Mouse (Mus musculus) mesoderm, embryonic 11.5 days (tissue): ENCODE measurements around the gene Adcy4.

Experiments
- DNase-seq: peaks from one replicate; pipeline ENCODE4 v3.0.0-alpha.2; 2012; ENCODE audit warnings: low read depth, low spot score

The Adcy4 gene

DNA sequence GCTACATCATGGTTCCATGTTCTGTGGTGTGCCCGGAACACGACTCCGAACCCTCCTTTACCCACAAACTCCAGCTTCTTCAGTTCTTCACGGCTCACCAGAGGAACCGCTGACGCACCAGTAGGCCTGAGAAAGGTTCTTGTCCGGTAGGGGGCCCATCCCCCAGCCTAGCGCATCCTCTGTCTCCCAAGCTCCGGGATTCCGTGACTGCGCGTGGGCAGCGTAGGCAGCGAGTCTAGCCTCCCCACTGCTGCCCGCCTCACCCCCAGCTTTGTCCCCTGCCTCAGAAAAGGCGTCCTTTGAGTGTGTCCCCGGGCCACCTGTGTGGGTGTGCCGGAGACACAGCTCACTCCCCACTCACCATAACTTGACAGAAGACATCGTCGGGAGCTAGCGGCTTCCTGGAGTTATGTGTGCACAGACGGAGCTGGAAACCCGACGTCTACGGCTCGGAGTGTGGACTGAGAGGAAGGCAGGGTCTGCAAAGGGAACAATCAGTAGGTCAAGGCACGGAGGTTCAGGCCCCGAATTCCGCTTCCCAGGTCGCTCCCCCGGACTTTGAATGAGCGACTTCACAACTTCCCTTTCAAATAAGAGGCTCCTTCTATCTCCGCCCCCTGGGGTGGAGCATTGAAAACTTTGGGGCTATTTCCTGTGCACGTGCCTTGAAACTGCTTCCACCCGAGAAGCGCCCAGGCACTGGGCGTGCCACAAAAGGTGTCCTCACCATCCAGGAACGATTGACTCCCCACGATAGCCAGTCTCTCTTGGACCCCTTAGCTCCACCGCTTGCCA, 4.6 kb upstream of the Adcy4 start, which contains the start of gene Ripk3:
Gene Ripk3 (minus strand): TSS at position 610 of the 795 bp plus-strand sequence.
- peak; percentile 21 for DNase-seq

DNA sequence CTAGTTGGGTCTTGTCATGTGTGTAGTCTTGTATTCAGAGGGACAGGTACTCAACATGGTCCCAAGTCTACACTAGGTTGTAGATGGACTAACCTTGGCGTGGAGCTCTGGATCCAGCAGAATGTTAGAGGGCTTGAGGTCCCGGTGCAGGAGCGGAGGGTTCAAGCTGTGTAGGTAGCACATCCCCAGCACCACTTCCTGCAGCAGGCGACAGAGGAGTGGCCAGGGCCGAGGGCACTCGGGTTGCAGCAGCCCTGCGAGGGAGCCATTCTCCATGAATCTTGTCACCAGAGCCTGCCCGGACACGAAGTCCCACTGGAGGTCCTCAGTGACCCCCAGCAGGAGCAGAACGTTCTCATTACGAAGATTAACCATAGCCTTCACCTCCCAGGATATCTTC, 3.8 kb upstream of the Adcy4 start:
- no peak for DNase-seq

DNA sequence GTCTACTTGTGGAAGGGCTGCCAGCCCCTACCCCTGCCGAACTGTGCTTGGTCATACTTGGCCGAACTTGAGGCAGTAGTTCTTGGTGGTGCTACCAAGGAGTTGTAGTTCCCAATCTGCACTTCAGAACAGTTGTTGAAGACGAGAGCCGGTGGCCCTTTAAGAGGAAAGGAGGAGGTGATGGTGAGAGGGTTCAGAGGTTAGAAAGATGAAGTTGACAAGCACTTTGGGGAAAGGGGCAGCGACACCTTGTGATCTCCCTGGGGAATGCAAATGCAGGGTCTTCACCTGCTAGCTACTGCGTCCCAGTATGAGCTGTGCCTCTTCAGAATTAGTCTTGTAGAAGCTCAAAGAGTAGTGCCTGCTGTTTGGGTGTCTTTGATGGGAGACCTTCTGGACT, 1.3 kb upstream of the Adcy4 start:
- no peak for DNase-seq

DNA sequence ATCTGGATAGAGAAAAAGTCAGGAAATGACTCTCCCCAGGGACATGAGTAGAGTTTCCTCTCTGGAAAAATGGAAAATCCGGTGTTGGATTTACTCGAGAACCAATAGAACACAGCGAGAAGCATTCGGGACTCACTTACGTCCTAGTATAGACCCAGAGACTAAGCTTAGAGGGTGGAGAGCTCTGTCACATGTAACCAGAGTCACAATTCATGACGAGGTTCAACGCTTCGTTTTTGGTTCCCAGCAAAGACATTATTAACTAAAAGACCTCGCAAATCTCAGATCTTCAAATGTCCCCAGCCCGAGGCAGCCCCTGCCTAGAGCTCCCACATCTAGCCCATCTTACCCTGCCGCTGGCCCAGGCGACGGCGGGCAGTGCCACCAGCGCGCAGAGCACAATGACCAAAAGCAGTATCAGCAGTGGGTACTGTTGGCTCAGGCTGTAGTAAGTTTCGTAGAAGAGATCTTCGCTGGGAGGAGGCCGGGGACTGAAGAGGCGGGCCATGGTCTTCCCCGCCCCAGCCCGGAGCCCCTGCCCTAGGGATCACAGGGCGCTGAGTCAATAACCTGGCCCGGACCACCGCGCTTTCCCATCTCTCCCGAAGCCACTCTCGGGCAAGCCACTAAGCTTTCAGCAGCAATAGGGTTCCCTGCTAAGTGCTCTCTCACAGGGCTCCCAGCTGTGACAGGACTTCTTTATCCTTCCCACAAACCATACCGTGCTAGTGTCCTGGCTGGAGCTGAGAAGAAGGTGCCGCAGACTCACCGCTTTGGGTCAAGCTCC, 531 bp downstream of the Adcy4 start:
- DNase-seq = peak; percentile 70

DNA sequence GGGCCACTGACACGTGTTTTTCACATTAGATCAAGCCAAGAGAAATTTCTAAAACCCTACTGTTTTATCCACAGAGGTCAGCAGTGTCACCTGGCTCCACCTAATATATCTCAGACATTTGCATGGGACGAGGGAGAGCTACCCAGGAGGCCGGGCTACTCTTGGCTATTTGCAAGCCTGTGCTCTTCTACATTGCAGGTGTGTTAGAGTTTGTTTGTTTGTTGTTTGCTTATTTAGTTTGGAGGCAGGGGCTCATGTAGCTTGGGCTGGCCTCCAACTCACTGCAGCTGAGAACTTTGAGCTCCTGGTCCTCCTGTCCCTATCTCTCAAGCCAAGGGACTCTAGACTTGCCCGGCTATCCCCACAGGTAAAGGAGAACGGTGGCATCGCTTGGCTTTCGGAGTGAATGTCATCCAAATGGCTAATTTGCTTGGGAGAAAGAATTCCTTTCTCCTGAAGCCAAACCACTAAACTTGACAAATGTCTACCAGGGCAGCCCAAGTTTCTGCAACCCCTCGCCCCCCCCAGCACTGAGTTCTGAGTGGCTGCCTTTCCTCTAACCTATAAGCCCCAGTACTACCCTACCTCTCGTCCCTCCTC, 1.4 kb downstream of the Adcy4 start:
- DNase-seq = no peak

DNA sequence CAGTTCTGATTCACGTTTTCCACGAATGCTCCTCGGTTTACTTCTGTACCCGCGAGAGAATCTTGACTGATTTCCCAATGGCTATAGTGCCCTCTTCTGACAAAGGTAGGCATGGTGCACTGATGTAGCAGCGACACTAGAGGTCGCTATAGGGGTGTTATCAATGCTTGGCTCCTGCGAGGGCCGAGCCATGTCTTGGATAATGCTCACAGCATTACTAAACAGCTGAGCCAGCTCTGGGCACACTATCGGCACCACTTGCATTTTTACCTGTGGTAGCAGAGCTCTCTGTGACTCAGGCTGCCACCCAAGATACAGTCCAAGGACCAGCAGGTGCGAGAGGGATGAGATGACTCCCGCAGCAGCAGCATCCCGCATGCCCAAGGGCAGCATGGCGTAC, 2.6 kb downstream of the Adcy4 start:
- DNase-seq = peak; percentile 87

DNA sequence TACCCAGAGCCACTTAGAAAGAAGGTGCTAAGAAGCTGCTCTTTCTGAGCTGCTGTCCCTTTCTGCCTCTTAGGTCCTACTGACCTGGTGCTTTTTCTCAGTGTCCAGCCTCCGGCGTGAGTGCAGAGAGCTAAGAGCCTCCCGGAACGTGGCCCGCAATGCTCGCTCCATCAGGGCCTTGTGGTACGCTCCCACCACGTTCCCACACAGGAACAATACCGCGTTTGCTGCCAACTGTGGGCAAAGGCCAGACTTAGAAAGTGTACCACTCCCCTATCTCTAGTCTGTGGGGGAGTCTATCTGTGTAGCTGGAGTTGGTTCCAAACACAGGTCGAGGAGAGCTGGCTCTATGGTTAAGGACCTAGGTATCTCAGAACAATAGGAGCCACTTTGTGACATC, 3.2 kb downstream of the Adcy4 start:
- DNase-seq = no peak

DNA sequence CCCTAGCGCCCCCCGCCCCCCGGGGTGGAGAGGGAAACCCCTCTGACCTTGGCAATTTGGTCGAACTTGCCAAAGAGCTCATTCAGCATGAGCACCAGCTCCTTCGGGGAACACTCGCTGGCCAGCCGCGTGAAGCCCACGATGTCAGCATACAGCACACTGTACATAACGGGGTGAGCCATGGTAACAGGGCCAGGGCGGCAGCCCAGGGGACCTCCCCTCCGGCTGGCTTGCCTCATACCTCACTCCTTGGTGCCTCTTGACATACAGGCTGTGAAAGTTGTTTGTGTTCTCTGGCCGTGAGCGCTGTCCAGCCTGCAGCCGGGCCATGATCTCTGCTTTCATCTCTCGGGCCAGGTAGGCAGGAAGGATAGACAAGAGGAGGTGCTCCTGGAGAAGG, 4.2 kb downstream of the Adcy4 start:
- no peak for DNase-seq

DNA sequence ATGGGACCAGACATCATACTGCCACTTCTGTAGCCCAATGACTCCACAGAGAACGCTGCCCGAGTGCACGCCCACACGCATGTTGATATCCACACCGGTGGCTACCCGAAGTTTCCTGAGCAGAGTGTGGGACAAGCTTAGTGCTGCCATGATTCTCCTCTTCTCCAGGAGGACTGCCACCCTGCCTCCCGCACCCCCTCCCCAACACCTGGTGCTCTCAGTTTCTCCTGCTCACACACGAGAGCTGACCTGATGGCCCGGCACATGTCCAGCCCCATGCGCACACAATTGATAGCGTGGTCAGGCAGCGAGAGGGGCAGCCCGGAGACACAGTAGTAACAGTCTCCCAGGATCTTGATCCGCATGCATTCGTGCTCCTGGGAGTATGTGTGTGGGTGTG, 5.2 kb downstream of the Adcy4 start:
- DNase-seq = no peak

DNA sequence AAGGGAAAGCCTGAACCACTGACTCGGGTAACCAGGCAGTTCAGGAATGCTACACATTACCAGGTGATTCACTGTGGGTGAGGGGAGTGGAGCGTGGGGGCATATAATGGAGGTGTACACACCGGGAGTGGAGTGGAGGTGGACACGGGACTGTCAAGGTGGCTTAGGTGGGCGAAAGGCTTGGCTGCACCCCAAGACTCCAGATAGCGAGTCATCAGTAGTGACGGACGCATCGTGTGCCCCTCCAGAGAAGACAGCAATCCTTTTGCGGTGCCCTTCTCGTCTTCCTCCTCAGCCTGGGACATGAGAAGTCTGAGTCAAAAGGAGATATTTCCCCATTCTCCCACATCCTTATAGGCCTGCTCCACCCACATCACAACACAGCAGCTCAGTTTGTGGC, 6.1 kb downstream of the Adcy4 start:
- no peak for DNase-seq

DNA sequence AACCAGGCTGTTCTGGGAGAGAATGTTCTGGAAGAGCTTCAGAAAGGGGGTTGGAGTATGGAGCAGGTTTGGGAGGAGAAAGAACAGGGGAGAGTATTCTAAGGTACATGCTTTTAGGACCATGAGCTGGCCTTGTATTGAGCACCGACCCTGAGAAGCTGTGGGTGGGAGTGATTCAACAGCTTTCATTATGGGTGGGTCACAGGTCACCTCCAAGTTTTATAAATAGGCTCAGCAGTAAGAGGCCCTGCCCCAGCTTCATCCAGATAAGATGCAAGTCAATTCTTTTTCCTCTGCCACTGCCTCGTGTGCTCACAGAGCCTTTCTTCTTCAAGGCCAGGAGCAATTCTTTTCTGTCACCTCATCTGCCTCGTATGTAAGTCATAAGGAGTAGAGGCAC, 6.7 kb downstream of the Adcy4 start:
- no peak for DNase-seq

DNA sequence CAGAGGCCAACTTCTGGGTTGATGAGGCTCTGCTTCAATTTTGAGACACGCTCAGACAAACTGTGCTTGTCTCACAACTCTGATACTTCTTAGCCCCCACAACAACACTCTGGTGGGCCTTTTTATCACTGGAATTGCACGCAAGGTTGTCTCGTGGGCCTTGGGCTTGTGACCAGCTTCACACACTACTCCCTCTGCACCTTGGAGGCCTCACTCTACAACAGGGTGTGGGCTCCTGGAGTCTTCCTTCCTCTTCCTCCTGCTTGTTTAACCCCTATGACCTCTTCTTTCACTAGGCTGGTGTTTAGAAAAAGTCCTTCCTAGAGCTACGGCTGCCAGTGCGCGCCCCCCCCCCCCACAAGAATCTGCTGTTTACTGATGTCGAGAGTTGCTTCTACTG, 7.2 kb downstream of the Adcy4 start:
- no peak for DNase-seq

DNA sequence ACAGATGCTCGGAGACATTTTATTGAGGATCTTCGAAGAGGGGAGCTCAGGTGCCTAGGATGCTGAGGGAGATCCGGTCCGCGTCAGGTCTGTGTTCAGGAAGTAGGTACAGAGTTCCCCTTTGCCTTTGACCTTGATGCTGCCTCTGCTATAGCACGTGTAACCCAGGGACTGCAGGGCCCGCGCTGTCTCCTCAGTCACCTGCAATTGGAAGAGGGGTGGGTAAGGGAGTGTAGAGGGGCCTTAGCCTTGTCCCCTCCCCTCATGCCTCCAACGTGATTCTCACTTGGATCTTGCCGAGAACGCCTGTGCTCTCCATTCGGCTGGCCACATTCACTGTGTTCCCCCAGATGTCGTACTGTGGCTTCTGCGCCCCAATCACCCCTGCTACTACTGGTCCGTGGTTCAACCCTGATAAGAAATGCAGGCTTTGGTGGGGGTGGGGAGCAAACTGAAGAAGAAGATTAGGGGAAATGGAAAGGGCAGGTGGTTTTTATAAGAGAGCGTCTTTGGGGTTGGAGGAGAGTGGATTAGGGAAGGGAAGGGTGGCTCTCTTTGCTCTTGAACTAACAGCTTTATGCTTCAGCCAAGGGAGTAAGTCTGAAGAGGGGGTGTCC, 14.7 kb downstream of the Adcy4 start:
- no peak for DNase-seq

DNA sequence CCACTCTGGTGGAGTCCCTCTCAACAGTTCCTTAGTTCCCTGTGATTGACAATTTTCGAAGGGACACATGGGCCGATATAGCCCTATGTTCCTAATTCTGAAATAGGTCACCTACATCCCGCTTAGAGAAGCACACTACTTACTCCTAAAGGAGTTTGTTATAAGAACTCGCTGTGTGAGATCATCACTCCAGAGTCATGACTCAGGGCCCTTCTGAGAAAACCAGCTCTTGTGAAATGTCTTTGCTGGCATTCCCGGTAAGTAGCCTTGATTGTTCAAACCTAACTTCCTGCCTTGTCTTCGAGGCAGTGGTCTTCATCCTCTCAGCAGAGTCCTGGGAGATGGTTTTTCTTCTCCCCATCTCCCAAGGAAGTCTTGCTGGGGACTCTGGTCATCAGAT, 15.3 kb downstream of the Adcy4 start:
- DNase-seq = no peak

DNA sequence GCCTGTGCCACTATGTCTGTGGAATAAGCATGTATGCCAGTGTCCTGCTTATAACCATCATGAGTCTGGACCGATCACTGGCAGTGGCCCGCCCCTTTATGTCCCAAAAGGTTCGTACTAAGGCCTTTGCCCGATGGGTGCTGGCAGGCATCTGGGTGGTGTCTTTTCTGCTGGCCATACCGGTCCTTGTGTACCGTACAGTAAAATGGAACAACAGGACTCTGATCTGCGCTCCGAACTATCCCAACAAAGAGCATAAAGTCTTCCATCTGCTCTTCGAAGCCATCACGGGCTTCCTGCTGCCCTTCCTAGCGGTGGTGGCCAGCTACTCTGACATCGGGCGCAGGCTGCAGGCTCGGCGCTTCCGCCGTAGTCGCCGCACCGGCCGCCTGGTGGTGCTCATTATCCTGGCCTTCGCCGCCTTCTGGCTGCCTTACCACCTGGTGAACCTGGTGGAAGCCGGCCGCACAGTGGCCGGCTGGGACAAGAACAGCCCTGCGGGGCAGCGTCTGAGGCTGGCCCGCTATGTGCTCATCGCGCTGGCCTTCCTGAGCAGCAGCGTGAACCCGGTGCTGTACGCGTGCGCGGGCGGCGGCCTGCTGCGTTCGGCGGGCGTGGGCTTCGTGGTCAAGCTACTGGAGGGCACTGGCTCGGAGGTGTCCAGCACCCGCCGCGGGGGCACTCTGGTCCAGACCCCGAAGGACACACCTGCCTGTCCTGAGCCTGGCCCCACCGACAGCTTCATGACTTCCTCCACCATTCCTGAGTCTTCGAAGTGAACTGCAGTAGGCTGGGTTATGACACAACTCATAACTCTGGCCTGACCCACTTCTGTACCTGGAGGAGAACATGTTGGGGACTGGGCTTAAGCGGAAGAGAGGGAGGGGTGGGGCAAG, 16.1 kb downstream of the Adcy4 start:
- peak; percentile 69 for DNase-seq

DNA sequence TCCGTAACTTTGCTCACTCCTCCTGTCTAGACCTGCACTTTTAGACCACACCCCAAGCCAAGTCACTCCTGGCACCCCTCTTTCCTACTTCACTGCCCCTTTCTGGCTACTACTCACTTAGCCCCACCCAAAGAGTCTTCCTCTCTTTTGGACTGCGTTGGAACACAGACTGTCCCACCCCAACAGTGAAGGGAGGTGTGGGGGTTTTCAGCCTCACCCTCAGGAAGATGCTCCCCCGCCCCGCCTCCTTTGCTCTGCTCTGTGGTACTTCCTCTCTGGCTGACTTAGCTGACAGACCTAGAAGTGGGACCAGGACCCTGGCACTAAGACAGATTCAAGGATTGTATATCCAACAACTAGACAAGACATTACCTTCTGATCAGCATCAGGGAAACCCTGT, 18.2 kb downstream of the Adcy4 start, which contains the start of gene Ltb4r1:
Gene Ltb4r1 (plus strand): TSS at position 267 of the 400 bp plus-strand sequence.
- no peak for DNase-seq

DNA sequence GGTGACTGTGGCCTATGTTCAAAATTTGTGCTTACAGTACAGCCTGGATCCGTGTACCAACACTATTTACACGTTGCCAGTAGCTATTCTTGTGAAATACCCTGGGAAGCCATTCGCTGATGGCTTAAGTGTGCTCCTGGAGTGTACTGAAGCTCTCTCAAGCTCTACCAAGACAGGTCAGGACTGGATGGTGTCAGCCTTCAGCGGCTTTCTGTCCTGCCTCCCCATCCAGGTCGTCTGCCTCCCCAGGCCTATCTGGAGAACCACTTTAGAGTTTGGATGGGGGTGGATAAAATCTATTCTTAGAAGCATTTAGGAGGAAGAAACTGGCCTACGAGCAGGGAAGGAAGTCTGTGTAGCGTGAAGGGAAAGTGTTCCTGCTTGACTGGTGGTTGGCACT, 20.7 kb downstream of the Adcy4 start:
- no peak for DNase-seq

DNA sequence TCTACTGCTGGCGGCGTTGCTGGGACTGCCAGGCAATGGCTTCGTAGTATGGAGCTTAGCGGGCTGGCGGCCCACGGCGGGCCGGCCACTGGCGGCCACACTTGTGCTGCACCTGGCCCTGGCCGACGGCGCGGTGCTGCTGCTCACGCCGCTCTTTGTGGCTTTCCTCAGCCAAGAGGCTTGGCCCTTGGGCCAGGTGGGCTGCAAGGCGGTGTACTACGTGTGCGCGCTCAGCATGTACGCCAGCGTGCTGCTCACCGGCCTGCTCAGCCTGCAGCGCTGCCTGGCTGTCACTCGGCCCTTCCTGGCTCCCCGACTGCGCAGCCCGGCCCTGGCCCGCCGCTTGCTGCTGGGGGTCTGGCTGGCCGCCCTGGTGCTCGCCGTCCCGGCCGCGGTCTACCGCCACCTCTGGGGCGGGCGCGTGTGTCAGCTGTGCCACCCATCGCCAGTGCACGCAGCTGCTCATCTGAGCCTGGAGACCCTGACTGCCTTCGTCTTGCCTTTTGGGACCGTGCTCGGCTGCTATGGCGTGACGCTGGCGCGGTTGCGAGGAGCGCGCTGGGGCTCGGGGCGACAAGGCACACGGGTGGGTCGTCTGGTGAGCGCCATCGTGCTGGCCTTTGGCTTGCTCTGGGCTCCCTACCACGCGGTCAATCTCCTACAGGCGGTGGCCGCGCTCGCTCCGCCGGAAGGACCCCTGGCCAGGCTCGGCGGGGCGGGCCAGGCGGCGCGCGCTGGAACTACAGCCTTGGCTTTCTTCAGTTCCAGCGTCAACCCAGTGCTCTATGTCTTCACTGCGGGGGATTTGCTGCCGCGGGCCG, 21.7 kb downstream of the Adcy4 start:
- DNase-seq = peak; percentile 61

DNA sequence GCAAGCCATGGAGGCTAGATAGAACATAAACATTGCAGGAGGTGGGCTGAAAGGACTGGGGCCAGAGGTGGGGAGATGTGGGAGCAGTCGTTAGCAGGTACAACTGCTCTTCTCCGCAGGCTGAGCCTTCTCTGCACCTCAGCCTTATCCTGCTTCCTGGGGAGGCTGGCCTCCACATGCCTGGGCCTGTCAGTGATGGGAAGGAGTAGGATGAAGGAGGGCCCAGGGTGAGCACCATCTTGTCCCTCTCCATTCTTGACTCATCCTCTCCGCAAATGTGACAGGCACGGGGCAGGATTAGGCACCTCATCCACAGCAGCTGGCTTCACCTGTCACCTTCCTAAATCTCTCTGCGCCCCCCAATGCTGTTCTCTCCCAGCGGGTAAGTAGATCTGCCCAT, 22.7 kb downstream of the Adcy4 start, which contains the start of gene Ltb4r2:
Gene Ltb4r2 (plus strand): TSS at position 266 of the 400 bp plus-strand sequence.
- no peak for DNase-seq

DNA sequence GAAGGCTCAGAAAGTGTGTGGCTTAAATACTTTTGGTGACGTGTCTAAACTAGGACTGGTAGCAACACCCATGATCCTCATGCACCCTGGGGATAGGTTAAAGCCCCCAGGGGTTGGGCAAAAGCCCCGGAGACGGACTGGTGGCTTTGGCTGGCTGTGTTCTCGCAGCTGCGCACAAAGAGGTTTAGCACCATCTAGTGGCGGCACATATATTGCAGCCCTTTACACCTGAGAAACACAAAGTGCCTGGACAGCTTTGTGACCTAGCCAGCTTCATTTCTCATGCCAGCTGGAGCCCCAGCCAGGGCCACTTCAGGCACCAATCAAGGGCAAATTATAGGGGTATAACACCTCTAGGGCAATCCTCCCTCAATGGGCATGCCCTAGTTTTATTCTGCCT, 23.7 kb downstream of the Adcy4 start:
- peak; percentile 84 for DNase-seq
